Mouse (Mus musculus) C2C12 (cell line): ENCODE data around the gene Trim13.

Source experiments
- CEBPB ChIP-seq: IDR thresholded peaks from one replicate; pipeline ENCODE4 v1.6.1; 2011; ENCODE audit warnings: low read depth, mild to moderate bottlenecking, control low read depth, moderate library complexity
- CTCF ChIP-seq: IDR thresholded peaks from one replicate; pipeline ENCODE4 v1.5.1; 2011; ENCODE audit not compliant: control insufficient read depth, insufficient read depth, insufficient read length
- MAX ChIP-seq: IDR thresholded peaks from one replicate; pipeline ENCODE4 v1.6.1; 2011; ENCODE audit warnings: mild to moderate bottlenecking, control low read depth
- USF1 ChIP-seq: IDR thresholded peaks from one replicate; pipeline ENCODE4 v1.6.1; 2011; ENCODE audit warnings: low read depth, mild to moderate bottlenecking, control low read depth, moderate library complexity

DNA sequence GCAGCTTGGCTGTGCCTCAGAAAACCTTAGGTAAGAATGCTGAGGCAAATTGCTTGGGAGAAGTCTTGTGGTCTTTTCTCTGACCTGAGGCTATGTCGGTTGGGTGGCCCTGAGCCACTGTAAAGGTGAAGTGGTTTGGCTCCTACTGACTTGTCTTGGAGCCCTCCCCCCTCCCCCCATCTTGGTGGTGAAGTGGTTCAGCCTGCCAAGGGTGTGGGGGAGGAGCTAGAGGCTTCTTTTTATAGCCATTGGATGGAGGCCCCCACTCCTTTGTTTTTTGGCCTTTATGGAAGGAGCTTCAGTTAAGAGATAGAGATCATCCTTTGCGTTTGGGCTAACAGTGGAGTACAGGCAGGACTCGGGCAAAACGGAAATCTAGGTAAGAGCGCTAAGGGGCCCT, at the start of gene Trim13:
- TF ChIP-seq CEBPB (no peak), MAX (no peak), CTCF (no peak), USF1 (no peak)
